Mouse (Mus musculus): ENCODE measurements at regions not wholly inside any gene's neighbourhood (a gene's known extent, or its start where the extent isn't known, plus 50 kb on each side); places are given as distances from the start of the nearest gene placed in this dataset.

DNA sequence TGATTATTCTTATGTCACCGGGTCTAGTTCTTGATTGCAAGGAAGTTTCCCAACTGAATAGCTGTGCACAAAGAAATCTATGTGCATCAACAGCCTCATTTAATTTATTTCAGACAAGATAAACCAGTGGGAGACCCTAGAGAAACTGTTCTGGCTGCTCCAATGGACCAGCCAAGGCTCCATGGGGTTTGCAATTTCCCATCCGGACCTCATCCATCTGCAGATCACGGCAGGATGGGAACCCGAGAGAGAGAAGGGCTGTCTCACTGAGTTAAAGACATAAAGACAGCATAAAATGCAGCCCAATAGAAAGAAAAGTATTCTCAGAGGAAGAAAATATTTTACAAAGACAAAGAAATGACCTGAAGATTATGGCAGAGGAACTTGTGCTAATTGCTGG, 458.5 kb upstream of the Cdh10 start:
- no peak for DNase-seq (ENCODE audit: low spot score in 2 of 2)

DNA sequence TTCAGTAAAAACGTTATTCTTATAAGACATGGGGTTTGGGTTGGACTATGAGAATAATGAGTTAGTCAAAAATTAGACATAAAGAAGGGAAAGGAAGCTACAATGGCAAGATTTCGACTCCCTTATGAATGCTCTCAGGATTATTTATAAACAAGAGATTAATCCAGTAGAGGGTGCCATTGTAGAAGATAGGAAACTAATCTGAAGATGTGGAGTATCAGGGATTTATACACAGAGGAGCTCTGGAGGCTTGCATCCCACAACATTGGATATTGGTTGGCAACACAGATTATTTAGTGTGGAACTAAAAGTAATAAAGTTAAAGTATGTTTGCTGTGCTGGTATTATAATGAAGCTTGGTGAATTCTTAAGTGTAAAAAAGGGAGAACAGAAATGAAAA, 419.0 kb upstream of the Cdh10 start:
- no peak for DNase-seq (ENCODE audit: low spot score in 2 of 2)

DNA sequence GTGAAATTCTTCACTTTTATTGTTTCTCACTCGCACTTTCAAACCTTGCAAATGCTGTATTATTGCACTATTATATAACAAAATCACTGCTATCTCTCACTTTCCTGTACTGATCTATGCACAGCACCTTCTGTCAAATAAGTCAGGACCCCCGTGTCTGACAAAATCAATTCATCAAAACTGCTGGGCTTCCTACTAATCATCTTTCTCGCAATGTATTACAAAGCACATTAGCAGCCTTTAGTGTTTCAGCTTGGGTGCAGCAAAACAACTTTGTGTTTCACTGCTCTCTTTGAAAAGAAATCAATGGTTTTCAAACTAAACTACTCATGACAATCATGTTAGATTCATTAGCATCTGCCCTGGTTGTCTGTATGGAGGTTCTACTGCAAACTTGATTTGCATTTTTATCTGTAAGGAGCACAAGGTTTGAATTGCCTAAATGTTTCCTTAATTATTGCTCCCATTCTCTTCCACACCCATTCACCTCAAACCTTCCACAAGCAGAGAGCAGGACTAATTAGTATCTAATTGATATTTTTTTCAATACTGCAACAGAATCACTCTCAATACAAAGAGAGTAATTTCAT, 418.4 kb upstream of the Cdh10 start:
- DNase-seq (ENCODE audit: low spot score in 2 of 2): no peak

GRCm38 (mm10) chr15:18432705-18433104, 386.0 kb upstream of the Cdh10 start:
- no peak for DNase-seq (ENCODE audit: low spot score in 2 of 2)

DNA sequence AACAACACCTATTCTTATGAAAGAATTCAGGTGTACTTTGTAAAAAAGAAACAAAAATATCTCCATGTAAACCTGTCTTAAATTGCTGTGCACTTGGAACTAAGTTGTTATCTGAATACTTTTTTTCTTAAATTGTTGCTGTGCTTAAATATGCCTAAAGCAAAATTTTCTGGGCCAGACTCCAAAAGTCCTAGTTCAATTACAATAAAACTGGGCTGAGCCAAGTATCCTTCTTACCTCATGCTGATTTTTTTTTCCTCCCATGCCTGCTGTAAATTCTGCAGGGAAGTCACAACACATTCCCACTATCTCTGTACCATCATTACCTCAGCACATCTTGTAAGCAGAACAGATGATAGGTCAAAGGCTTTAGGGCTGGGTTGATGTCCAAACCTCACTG, 364.9 kb upstream of the Cdh10 start:
- DNase-seq (ENCODE audit: low spot score in 2 of 2): no peak

- DNase-seq (ENCODE audit: low spot score in 2 of 2): no peak
Observed at GRCm38 (mm10) chr15:18482385-18482784, 336.4 kb upstream of the Cdh10 start.

DNA sequence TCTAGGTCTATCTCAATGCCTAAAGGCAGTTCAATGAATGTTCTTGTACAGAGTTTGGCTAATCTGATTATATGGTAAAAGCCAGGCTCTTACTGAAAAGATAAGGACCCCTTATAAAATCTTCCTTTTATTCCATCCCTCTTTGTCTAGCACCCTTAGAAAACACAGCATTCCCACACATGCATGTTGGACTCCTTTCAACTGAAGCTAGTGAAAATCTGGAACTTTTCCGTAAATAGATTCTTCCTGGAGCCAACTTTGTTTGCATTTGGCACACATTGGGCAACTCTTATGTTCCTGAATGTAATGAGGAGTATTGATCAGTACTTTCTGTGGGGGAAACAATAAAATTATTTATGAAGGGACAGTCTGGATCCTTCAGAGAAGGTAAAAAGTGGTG, 307.1 kb upstream of the Cdh10 start:
- peak in 1 of 2 experiments; percentile 8 for DNase-seq (ENCODE audit: low spot score in 2 of 2)

- no peak for DNase-seq (ENCODE audit: low spot score in 2 of 2)
Observed at GRCm38 (mm10) chr15:18517701-18518100, 301.0 kb upstream of the Cdh10 start.

DNA sequence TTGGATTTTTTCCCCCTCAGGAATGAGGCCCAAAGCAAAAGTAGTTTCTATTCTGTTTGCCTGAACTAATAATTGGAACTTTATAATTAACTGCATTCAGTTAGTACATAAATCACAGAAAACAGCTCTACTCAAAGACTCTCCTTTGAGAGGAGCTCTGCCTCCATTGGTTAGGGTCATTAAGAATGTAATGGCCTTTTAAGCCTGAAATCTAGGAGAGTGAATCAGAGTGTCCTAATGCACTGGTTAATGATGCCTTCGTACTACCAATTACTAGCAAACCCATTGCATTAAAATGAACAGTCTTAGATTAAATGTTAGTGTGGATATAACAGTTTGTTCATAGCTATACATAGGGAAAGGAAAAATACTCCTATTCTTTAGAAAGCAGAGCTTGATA, 262.3 kb upstream of the Cdh10 start:
- DNase-seq (ENCODE audit: low spot score in 2 of 2): no peak

Measured in left cerebral cortex, adult 8-10 months (tissue).